Mouse (Mus musculus) heart, adult 9 months (tissue): ENCODE measurements around the gene Gm11011.

ENCODE experiments used
- DNase-seq, 2 experiments: peaks; one replicate each; pipeline ENCODE4 v3.0.0; 2022; ENCODE audit warnings: low spot score in 2 of 2

Gm11011 gene

DNA sequence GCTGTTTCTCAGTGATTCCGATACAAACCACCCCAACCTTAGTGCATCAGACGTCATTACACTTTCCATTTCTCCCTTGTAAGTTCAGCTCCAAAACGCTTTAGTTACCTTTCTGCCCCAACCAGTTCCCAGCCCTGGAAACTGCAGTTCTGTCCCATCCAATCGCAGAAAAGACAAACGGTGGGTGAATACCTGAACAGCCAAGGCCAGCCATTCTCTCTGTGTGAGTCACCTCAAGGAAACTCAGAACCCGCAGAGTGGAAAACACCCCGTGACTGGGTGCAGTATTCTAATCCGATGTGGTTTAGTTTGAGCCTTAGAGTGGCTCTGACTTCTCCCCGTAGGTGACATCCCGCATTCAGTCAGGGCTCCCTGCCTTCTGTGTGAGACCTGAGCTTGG, 2.2 kb upstream of the Gm11011 start:
- no peak for DNase-seq

DNA sequence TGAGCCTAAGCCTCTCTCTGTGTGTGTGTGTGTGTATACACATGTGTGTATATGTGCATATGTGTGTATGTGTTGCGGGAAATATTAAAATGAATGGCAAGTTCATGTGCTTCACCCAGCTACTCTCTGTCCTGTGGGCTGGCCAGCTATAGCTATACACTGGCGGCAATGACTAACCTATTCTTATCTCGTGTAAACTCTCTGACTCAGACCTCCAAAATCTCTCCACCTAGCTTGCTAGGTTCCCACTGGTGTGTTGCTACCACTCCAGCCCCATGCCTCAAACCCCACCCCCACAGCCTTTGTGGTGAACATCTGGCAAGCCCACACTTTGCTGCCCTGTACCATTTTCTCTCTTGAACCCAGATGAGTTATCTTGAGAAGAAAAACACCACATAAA, 857 bp downstream of the Gm11011 start:
- DNase-seq, result no peak

DNA sequence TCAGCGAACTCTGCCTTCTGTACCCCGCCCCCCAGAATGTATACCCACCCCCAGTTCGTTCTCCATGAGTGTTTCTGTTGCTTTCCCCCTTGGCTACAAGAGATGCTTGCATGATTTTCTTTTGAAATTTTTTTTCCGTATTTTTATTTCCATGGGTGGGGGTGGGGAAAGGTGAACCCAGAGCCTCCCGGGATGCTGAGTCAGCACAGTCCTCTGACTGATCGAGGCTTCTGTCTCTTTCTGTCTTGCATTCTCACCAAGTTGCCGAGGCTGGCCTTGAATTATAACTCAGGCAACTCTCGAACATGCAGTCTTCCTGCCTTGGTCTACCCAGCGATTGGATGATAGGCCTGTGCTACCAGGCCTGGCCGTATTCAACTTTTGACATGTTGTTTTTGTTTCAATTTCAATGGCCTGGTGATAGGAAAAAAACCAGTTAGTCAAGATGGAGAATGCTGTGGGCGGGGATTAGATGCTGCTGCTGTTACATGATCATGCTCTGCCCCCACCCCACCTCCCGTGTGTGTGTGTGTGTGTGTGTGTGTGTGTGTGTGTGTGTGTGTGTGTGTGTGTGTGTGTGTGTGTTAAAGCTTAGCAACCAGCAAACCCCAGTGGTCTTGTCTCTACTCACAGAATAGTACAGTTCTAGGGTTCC, 1.8 kb downstream of the Gm11011 start:
- DNase-seq, result no peak

DNA sequence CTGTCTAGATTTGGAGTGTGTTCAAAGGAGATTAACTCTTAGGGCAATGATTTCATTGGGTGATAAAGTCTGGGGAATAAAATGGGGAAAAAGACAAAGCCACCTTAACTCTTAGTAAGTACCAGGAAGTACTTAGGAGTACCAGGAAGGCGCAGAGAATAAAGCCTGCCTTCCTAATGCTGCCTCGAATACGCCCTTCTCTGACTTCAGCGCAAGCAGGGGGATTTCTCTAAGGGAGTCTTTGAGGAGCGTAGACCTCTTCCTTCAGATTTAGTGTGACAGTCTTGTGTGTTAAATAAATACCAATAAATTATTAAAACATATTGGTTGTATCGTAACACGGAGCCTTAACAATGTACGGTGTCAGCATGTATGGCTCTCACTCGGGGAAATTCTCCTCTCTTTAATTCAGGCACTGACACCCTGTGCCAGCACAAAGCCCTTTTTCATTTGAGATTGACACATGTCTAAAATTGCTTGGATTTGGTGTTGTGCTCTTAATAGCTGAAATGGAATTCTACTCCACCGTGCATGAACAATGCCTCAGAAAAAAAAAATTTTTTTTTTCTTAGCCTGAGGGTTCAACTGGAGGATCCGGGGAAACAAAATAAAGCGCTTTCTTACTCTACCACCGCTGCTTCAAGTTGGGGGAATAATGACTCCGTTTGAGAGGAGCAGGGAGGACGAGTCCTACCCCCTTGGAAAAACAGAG, 2.6 kb downstream of the Gm11011 start:
- DNase-seq, result no peak

DNA sequence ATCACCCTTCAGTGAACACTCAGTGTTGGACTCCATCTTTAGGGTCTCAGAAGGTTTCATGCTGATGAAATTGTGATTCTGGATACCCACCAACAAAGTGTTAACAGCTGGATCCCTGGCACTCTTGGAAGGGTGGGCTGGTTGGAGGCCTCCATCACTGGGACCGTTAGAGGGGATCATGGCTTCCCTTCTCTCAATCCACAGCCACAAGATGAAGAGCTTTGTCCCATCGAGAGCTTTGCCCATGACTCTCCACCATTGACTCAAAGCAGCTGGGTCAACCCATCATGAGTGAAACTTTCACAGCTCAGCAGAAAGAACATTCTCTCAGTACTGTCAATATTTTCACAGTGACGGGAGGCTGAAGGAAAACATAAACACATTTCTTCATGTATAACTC, 4.1 kb downstream of the Gm11011 start:
- DNase-seq, result no peak

DNA sequence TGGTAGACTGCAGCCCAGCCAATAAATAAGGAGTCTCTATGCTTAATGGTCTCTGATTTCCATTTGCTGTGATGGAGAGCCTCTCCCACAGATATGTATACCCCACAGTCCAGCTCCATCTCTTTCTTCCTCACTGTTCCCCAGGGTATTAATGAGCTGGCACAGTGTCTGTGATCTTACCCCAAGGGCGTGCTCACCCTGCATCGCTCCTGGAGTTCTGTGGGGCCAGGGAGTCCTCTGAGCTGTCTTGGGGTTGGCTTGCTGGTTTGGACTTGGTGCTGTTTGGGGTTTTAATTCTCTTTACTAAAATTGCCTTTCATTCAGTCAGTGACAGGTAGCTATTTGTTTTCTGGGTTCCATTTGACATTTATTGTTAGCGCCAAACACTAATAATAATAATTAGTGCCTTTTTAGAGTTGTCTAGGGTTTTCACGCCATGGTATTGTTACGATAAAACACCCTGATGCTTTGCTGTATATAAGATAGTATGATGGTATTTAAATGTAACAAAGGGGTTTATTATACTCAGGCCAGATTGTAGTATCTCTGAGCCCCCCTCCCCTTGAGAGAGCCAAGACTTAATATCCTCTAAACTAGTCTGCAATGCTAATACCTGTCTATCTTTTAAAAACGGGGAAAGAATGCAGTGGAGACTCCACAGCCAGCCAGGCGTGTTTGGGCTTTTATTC, 9.9 kb downstream of the Gm11011 start:
- no peak for DNase-seq

DNA sequence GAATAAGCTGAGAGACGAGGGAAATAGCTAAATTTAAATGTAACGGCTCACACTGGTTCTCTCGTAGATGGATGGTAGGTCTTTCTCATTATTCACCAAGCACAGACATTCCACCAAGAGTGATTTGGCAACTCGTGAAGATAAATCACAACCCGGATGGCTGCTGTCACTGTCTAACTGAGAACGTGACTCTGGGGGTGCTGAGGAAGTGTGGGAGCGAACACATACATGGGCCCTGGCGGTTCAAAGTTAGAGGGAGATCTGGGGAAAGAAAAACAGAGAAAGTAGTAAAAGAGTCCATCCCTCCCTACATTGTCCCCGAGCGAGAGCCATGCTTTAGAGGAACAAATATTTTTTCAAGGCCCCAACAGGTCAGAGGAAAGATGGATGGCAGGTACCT, 17.5 kb downstream of the Gm11011 start:
- DNase-seq, result no peak

DNA sequence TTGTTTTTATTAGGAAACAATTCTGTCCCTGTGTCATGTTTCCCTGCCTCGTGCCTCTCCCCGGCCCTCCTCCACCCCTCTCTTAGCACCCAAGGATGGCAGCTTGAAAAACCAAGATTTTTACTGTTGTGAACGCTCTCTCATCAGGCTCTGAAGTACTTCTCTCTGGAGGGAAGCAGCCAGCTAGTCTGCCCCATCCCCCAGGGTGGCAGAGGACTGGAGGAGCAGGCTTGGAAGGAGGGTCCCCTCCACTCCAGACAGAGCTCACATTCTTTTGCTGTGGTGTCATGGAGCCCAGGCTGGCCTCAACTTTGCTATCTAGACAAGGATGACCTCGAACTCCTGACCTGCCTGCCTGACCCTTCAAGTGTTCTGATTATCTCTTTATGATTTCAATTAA, 21.4 kb downstream of the Gm11011 start:
- DNase-seq, result no peak

DNA sequence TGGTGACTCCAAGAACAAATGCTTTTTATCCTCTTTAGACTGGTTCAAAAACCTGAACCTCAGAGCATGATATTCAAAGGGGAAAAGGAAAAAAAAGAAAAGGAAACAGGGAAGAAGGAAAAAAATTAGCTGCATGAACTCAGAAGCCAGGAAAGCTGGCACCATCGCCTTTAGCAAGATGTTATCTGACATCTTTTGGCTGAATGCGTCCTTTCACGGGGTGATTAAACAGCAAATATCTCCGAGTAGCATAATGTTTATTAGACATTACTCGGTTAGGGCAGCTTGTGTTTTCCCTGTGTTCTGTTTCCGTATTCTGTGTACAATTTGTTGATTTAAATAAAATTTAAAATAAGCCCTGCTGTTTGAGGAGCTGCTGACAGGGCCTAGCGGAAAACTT, 21.8 kb downstream of the Gm11011 start:
- no peak for DNase-seq

DNA sequence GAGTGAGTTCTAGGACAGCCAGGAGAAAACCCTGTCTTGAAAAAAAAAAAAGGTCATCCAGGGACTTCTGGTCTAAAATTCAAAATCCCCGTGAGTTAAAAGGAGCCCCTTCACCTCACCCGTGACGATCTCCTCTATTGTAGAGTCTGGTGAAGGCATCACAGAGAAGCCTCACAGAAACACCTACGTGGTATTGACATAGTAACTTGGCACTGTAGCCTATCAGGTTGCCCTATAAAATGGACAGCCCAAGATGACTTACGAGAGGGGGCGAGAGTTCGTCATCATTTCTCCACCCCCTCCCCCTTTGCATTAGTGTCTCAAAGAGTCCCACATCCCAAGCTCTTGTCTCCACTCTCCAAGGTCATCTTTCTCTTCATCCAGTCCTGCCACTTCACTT, 41.9 kb downstream of the Gm11011 start:
- no peak for DNase-seq

DNA sequence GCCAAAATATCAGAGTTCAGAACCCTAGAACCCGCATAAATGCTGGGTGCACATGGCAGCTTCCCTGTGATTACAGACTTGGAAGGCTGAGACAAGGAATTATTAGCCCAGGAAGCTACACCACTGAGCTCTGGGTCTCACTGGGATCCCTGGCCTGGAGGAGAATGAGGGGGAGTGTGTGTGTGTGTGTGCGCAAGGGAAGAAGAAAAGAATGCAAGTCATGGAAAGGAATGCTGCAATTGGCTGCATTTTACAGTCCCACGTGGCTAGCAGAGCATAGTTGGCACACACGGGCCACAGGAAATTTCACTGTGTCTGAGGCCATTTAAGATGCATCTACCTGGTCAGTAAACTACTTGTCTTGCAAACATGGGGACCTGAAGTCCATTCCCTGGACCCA, 48.6 kb downstream of the Gm11011 start:
- DNase-seq, result no peak
